Mouse (Mus musculus): ENCODE results near the gene Ccr9. TPM values are rescaled to one million over a fixed set of nuclear protein-coding genes. Genes with fewer than 3 reads are reported as not detected.

Ccr9 gene
- total RNA-seq, 2 experiments from 2014 or later: 0.10 to 0.17 TPM

Other genes starting within 250 kb of the Ccr9 start
- 10 to 100 TPM in 1 of 2 experiments, 1 to 10 TPM in 1; 9.9 to 10.1 TPM for gene Limd1, start 199.7 kb upstream of the Ccr9 start, total RNA-seq (2021)
- 10 to 100 TPM; 42.4 to 46.1 TPM for gene Sacm1l, start 148.7 kb upstream of the Ccr9 start, total RNA-seq (2021)
- under 1 TPM; 0.61 to 0.75 TPM for gene Slc6a20b, start 45.9 kb upstream of the Ccr9 start, total RNA-seq (2021)
- 10 to 100 TPM; 15.2 to 16.2 TPM for gene Slc6a20a, start 446 bp downstream of the Ccr9 start, total RNA-seq (2021)
- 10 to 100 TPM; 72.3 to 72.9 TPM for gene Lztfl1, start 39.3 kb downstream of the Ccr9 start, total RNA-seq (2021)
- gene Cxcr6, start 128.0 kb downstream of the Ccr9 start, total RNA-seq (2021): not detected
- 10 to 100 TPM; 20.5 to 21.1 TPM for gene Fyco1, start 173.5 kb downstream of the Ccr9 start, total RNA-seq (2021)
- not detected for gene Xcr1, start 183.6 kb downstream of the Ccr9 start, total RNA-seq (2021)

All from left cerebral cortex, postnatal 10 days (tissue).